Mouse (Mus musculus): ENCODE data around the gene Tmem59l. TPM values are rescaled to one million over a fixed set of nuclear protein-coding genes. Genes with fewer than 3 reads are reported as not detected.

The Tmem59l gene
- polyA plus RNA-seq, 1 experiment from 2014 or later: 84.4 TPM

GRCm38 (mm10) chr8:70503062-70503750 lies 16.0 kb upstream of the Tmem59l start:
- Histone ChIP-seq H3K36me3 (ENCODE audit: control insufficient read depth, insufficient read depth, low read length) (peaks cover 21% of the 10 kb centered on the region), H3K9me3 (replicated peaks; ENCODE audit: control insufficient read depth, low read length) (no peaks in the 10 kb centered on the region), H3K4me3 (ENCODE audit: low read depth, low read length) (no peak overlapping the region), H3K27me3 (replicated peaks; ENCODE audit: control insufficient read depth, insufficient read depth, low read length) (peaks cover 55% of the 10 kb centered on the region), H3K4me1 (ENCODE audit: control insufficient read depth, insufficient read depth, low read length) (peaks cover 7% of the 10 kb centered on the region), H3K4me2 (ENCODE audit: low read length) (peak overlapping the region; percentile 33), H3K27ac (ENCODE audit: low read depth, low read length) (no peak overlapping the region), H3K9ac (ENCODE audit: low read length) (0 out of 2 replicates have a peak overlapping the region, but pooled peaks have one; percentile 8)
- DNase-seq (ENCODE audit: low spot score) (peak; percentile 63), ATAC-seq (no peak)
- 11% methylated on average over 46 of the region's 46 CpGs for WGBS

GRCm38 (mm10) chr8:70502540-70502939 lies 15.4 kb upstream of the Tmem59l start:
- ATAC-seq (no peak), DNase-seq (ENCODE audit: low spot score) (no peak)
- Histone ChIP-seq H3K27ac (ENCODE audit: low read depth, low read length) (no peak overlapping the region), H3K4me1 (ENCODE audit: control insufficient read depth, insufficient read depth, low read length) (peaks cover 7% of the 10 kb centered on the region), H3K36me3 (ENCODE audit: control insufficient read depth, insufficient read depth, low read length) (peaks cover 15% of the 10 kb centered on the region), H3K4me3 (ENCODE audit: low read depth, low read length) (no peak overlapping the region), H3K27me3 (replicated peaks; ENCODE audit: control insufficient read depth, insufficient read depth, low read length) (peaks cover 61% of the 10 kb centered on the region), H3K9ac (ENCODE audit: low read length) (no peak overlapping the region), H3K9me3 (replicated peaks; ENCODE audit: control insufficient read depth, low read length) (no peaks in the 10 kb centered on the region), H3K4me2 (ENCODE audit: low read length) (no peak overlapping the region)
- WGBS: 31% methylated on average over 12 of the region's 12 CpGs

- Histone ChIP-seq H3K27me3 (replicated peaks; ENCODE audit: control insufficient read depth, insufficient read depth, low read length) (peaks cover 67% of the 10 kb centered on the region), H3K36me3 (ENCODE audit: control insufficient read depth, insufficient read depth, low read length) (peaks cover 10% of the 10 kb centered on the region), H3K4me2 (ENCODE audit: low read length) (no peak overlapping the region), H3K9me3 (replicated peaks; ENCODE audit: control insufficient read depth, low read length) (no peaks in the 10 kb centered on the region), H3K9ac (ENCODE audit: low read length) (peak overlapping the region; percentile 2; the same call in 1 of the 2 replicates), H3K4me3 (ENCODE audit: low read depth, low read length) (no peak overlapping the region), H3K27ac (ENCODE audit: low read depth, low read length) (no peak overlapping the region), H3K4me1 (ENCODE audit: control insufficient read depth, insufficient read depth, low read length) (peaks cover 7% of the 10 kb centered on the region)
- 9% methylated on average over 23 of the region's 23 CpGs for WGBS
- ATAC-seq: no peak
- no peak for DNase-seq (ENCODE audit: low spot score)
These were observed 14.8 kb upstream of the Tmem59l start for GRCm38 (mm10) chr8:70501820-70502529.

GRCm38 (mm10) chr8:70500386-70501301 lies 13.5 kb upstream of the Tmem59l start:
- H3K27ac ChIP-seq (ENCODE audit: low read depth, low read length): no peak overlapping the region
- no peak overlapping the region for H3K9ac ChIP-seq (ENCODE audit: low read length)
- no peak for ATAC-seq
- peak overlapping the region; percentile 14; the same call in 1 of the 2 replicates for H3K4me2 ChIP-seq (ENCODE audit: low read length)
- peaks cover 3% of the 10 kb centered on the region for H3K4me1 ChIP-seq (ENCODE audit: control insufficient read depth, insufficient read depth, low read length)
- WGBS: 7% methylated on average over 39 of the region's 39 CpGs
- peaks cover 8% of the 10 kb centered on the region for H3K36me3 ChIP-seq (ENCODE audit: control insufficient read depth, insufficient read depth, low read length)
- H3K4me3 ChIP-seq (ENCODE audit: low read depth, low read length): no peak overlapping the region
- no peak for DNase-seq (ENCODE audit: low spot score)
- H3K9me3 ChIP-seq (replicated peaks; ENCODE audit: control insufficient read depth, low read length): no peaks in the 10 kb centered on the region
- peaks cover 80% of the 10 kb centered on the region for H3K27me3 ChIP-seq (replicated peaks; ENCODE audit: control insufficient read depth, insufficient read depth, low read length)

GRCm38 (mm10) chr8:70495771-70496062 lies 8.6 kb upstream of the Tmem59l start:
- Histone ChIP-seq H3K27ac (ENCODE audit: low read depth, low read length) (no peak overlapping the region), H3K4me1 (ENCODE audit: control insufficient read depth, insufficient read depth, low read length) (0 out of 2 replicates have a peak, but pooled peaks cover 3% of the 10 kb centered on the region), H3K27me3 (replicated peaks; ENCODE audit: control insufficient read depth, insufficient read depth, low read length) (peaks cover 99% of the 10 kb centered on the region), H3K4me3 (ENCODE audit: low read depth, low read length) (no peak overlapping the region), H3K36me3 (ENCODE audit: control insufficient read depth, insufficient read depth, low read length) (no peaks in the 10 kb centered on the region), H3K4me2 (ENCODE audit: low read length) (no peak overlapping the region), H3K9ac (ENCODE audit: low read length) (no peak overlapping the region), H3K9me3 (replicated peaks; ENCODE audit: control insufficient read depth, low read length) (no peaks in the 10 kb centered on the region)
- DNase-seq (ENCODE audit: low spot score): no peak
- no peak for ATAC-seq
- 3% methylated on average over 11 of the region's 12 CpGs for WGBS

GRCm38 (mm10) chr8:70495001-70495770 lies 8.0 kb upstream of the Tmem59l start:
- peaks cover 99% of the 10 kb centered on the region for H3K27me3 ChIP-seq (replicated peaks; ENCODE audit: control insufficient read depth, insufficient read depth, low read length)
- no peak overlapping the region for H3K4me2 ChIP-seq (ENCODE audit: low read length)
- H3K36me3 ChIP-seq (ENCODE audit: control insufficient read depth, insufficient read depth, low read length): no peaks in the 10 kb centered on the region
- H3K4me3 ChIP-seq (ENCODE audit: low read depth, low read length): no peak overlapping the region
- H3K9ac ChIP-seq (ENCODE audit: low read length): no peak overlapping the region
- H3K27ac ChIP-seq (ENCODE audit: low read depth, low read length): peak overlapping the region; percentile 2; the same call in 1 of the 2 replicates
- 0 out of 2 replicates have a peak, but pooled peaks cover 3% of the 10 kb centered on the region for H3K4me1 ChIP-seq (ENCODE audit: control insufficient read depth, insufficient read depth, low read length)
- DNase-seq (ENCODE audit: low spot score): no peak
- whole genome bisulfite sequencing: 3% methylated on average over 21 of the region's 21 CpGs
- ATAC-seq: no peak
- H3K9me3 ChIP-seq (replicated peaks; ENCODE audit: control insufficient read depth, low read length): no peaks in the 10 kb centered on the region

- peaks cover 99% of the 10 kb centered on the region for H3K27me3 ChIP-seq (replicated peaks; ENCODE audit: control insufficient read depth, insufficient read depth, low read length)
- H3K4me1 ChIP-seq (ENCODE audit: control insufficient read depth, insufficient read depth, low read length): peaks cover 3% of the 10 kb centered on the region; the same call in 1 of the 2 replicates
- 2% methylated on average over 28 of the region's 28 CpGs for WGBS
- H3K4me3 ChIP-seq (ENCODE audit: low read depth, low read length): no peak overlapping the region
- ATAC-seq: no peak
- no peak overlapping the region for H3K4me2 ChIP-seq (ENCODE audit: low read length)
- H3K36me3 ChIP-seq (ENCODE audit: control insufficient read depth, insufficient read depth, low read length): no peaks in the 10 kb centered on the region
- no peak overlapping the region for H3K27ac ChIP-seq (ENCODE audit: low read depth, low read length)
- H3K9me3 ChIP-seq (replicated peaks; ENCODE audit: control insufficient read depth, low read length): no peaks in the 10 kb centered on the region
- DNase-seq (ENCODE audit: low spot score): no peak
- H3K9ac ChIP-seq (ENCODE audit: low read length): no peak overlapping the region
These were observed 7.3 kb upstream of the Tmem59l start for GRCm38 (mm10) chr8:70494416-70494945.

Data from forebrain, embryonic 14.5 days (tissue).